Mouse (Mus musculus) stomach, embryonic 16.5 days (tissue): Measurements from ENCODE around the gene Gbf1. TPM values are rescaled to one million over a fixed set of nuclear protein-coding genes. Genes with fewer than 3 reads are reported as not detected.

Experiments
- ATAC-seq: fragments of 200-750 bp; cut with Nextera tagmentation; 2 replicates; pipeline ENCODE4 v1.8.0; 2017; ENCODE audit warnings: moderate number of reproducible peaks, moderate TSS enrichment; ENCODE audit not compliant: insufficient read depth, low FRiP score
- H3K27ac ChIP-seq: fragments of 300-500 bp; sonication (generic); 2 replicates; pipeline ENCODE4 v1.5.1; 2014; ENCODE audit warnings: low read length
- H3K27me3 ChIP-seq: fragments of 300-500 bp; sonication (generic); 2 replicates; pipeline ENCODE4 v1.6.1; 2014; ENCODE audit warnings: low read length, control low read depth, mixed read lengths; ENCODE audit not compliant: control insufficient read depth, insufficient read depth
- H3K36me3 ChIP-seq: fragments of 300-500 bp; sonication (generic); 2 replicates; pipeline ENCODE4 v1.6.1; 2014; ENCODE audit warnings: low read length; ENCODE audit not compliant: control insufficient read depth, insufficient read depth
- H3K4me1 ChIP-seq: fragments of 300-500 bp; sonication (generic); 2 replicates; pipeline ENCODE4 v1.6.1; 2014; ENCODE audit warnings: low read length, control low read depth, mixed read lengths; ENCODE audit not compliant: control insufficient read depth, insufficient read depth
- H3K4me2 ChIP-seq: fragments of 300-500 bp; sonication (generic); 2 replicates; pipeline ENCODE4 v1.6.1; 2014; ENCODE audit warnings: low read depth, low read length, mixed read lengths
- H3K4me3 ChIP-seq: fragments of 300-500 bp; sonication (generic); replicated peaks from 2 replicates; pipeline ENCODE4 v1.5.1; 2014; ENCODE audit warnings: mild to moderate bottlenecking, low read length
- H3K9ac ChIP-seq: fragments of 300-500 bp; sonication (generic); 2 replicates; pipeline ENCODE4 v1.6.1; 2014; ENCODE audit warnings: low read length
- H3K9me3 ChIP-seq: fragments of 300-500 bp; sonication (generic); replicated peaks from 2 replicates; pipeline ENCODE4 v1.6.1; 2016; ENCODE audit warnings: low read length, control low read depth; ENCODE audit not compliant: control insufficient read depth
- WGBS: fragments of 180-500 bp; shearing (Covaris S2); extraction: QIAGEN DNeasy Blood & Tissue Kit; methylation state at CpG from one replicate; pipeline ENCODE4 v1.1.7; 2014; 5-methylcytosine and 5-hydroxymethylcytosine counted together
- polyA plus RNA-seq: library from polyadenylated mRNA; unstranded; fragments of >200 nt; fragmentation: Nextera tagmentation; extraction: Ambion mirVana; gene quantifications from 2 replicates; pipeline ENCODE4 v1.2.1, GENCODE M21; 2015

Gene Gbf1
- polyA plus RNA-seq, 1 experiment from 2014 or later = 40.4 TPM

DNA sequence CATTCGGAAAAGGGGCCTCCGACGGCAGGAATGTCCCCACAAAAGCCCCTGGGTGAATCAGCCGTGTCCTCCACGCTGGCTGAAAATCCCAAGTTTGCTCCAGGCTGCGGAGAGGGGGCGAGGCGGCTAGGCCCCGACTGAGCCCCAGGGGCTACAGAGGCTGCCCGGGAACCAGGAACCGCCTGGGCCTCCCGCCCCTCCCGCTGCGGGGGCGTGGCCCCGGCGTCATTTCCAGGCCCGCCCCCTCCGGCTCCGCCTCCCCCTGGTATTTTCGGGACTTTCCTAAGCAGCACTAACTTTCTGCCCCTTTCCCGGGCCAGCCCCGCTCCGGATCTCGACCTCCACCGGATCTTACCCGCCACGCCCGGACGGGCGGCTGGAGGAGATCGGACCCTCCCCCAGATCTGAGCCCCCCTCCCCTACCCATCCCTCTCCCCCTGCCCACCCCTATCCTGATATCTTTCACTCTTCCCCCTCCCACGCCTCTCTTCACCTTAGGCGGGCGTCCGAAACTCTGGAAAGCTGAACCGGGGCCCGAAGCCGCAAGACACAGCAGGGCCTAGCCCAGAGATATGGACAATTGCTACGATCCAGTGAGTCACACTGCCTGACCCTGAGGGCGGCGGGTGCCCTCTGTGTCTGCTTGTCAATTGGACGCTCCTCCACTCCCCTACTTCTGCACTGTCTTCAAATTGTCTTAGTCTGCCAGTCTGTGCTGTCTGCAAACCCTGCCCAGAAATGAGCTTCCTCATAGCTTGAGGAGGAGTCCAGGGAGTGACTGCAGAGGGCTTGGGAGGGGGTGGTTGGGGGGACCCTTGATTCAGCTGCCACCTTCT, 153.3 kb downstream of the Gbf1 start:
- Histone ChIP-seq H3K9me3 (no peaks in the 10 kb centered on the region), H3K4me1 (peaks cover 18% of the 10 kb centered on the region), H3K4me3 (peak overlapping the region; percentile 81), H3K27ac (peak overlapping the region; percentile 91), H3K36me3 (0 out of 2 replicates have a peak, but pooled peaks cover under 1% of the 10 kb centered on the region), H3K27me3 (no peaks in the 10 kb centered on the region), H3K9ac (peak overlapping the region; percentile 82), H3K4me2 (peak overlapping the region; percentile 95)
- WGBS = under 1% methylated on average over 42 of the region's 43 CpGs
- ATAC-seq = peak; percentile 79

DNA sequence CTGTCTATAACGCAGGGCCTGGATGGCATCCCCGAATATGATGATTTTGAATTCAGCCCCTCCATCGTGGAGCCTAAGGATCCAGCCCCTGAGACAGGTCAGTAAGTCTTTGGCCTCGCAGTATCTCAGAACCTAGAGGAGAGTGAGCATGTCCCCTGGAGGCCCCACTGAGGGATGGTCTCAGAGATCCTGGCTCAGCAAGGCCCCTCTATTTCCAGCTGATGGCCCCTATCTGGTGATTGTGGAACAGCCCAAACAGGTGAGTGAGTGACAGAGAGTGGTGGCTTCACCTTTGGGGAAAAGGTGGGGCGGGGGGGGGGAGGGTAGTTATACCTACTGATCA, 153.9 kb downstream of the Gbf1 start:
- Histone ChIP-seq H3K36me3 (0 out of 2 replicates have a peak, but pooled peaks cover 6% of the 10 kb centered on the region), H3K4me1 (peaks cover 18% of the 10 kb centered on the region), H3K4me3 (peak overlapping the region; percentile 81), H3K9me3 (no peaks in the 10 kb centered on the region), H3K9ac (peak overlapping the region; percentile 82), H3K4me2 (peak overlapping the region; percentile 95), H3K27ac (peak overlapping the region; percentile 91), H3K27me3 (no peaks in the 10 kb centered on the region)
- WGBS = 51% methylated on average over 5 of the region's 5 CpGs
- no peak for ATAC-seq

DNA sequence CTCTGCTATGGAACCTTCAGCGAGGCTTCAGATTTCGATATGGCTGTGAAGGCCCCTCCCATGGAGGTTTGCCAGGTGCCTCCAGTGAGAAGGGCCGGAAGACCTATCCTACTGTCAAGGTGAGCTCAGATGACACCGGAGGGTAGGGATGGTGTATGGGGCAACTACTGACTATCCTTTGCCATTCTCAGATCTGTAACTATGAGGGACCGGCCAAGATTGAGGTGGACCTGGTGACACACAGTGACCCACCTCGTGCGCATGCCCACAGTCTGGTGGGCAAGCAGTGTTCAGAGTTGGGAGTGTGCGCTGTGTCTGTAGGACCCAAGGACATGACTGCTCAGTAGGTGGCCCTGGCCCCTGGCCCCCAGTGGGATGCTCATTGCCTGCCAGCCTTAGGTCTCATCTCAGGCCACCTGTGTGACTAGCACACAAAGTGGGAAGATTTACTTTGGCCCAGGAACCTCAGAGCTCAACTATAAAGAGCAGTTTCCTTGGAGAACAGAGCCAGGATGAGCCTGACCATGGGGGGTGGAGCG, 154.5 kb downstream of the Gbf1 start:
- H3K36me3 ChIP-seq = peaks cover 12% of the 10 kb centered on the region; the same call in 1 of the 2 replicates
- H3K9me3 ChIP-seq = no peaks in the 10 kb centered on the region
- WGBS = 89% methylated on average over 9 of the region's 9 CpGs
- no peak overlapping the region for H3K9ac ChIP-seq
- H3K4me3 ChIP-seq = no peak overlapping the region
- no peak overlapping the region for H3K4me2 ChIP-seq
- H3K27ac ChIP-seq = no peak overlapping the region
- no peak for ATAC-seq
- no peaks in the 10 kb centered on the region for H3K27me3 ChIP-seq
- peaks cover 18% of the 10 kb centered on the region for H3K4me1 ChIP-seq

DNA sequence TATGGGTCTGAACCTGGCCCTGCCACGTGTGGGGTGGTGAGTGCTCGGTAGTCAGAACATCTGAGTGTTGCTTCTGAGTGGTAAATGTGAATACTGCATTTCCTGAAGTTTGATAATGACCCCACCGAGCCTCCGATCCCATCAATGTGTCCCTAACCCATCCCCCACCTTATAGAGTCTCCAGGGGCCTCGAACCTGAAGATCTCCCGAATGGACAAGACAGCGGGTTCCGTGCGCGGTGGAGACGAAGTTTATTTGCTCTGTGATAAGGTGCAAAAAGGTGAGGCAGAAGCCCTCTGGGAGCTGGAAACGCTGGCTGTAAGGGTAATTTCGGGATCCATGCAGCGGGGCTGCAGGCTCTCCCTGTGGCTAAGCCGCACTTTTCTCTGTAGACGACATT, 155.5 kb downstream of the Gbf1 start:
- H3K4me1 ChIP-seq = peaks cover 18% of the 10 kb centered on the region
- no peak overlapping the region for H3K9ac ChIP-seq
- H3K27ac ChIP-seq = no peak overlapping the region
- WGBS = 80% methylated on average over 16 of the region's 16 CpGs
- no peaks in the 10 kb centered on the region for H3K27me3 ChIP-seq
- no peak overlapping the region for H3K4me2 ChIP-seq
- no peak for ATAC-seq
- H3K4me3 ChIP-seq = no peak overlapping the region
- no peaks in the 10 kb centered on the region for H3K9me3 ChIP-seq
- peaks cover 12% of the 10 kb centered on the region; the same call in 1 of the 2 replicates for H3K36me3 ChIP-seq

DNA sequence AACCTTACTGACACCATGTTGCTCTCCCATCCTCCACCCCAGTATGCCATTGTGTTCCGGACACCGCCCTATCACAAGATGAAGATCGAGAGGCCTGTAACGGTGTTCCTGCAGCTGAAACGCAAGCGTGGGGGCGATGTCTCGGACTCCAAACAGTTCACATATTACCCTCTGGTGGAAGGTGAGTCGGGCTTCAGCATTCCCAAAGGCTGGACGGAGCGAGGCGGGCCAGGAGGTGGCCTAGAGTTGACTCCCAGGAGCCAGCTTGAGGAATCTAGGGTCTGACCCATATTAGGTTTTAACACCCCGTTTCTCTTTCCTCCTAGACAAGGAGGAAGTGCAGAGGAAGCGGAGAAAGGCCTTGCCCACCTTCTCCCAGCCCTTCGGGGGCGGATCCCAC, 156.0 kb downstream of the Gbf1 start:
- peak overlapping the region; percentile 80; the same call in 1 of the 2 replicates for H3K4me2 ChIP-seq
- H3K4me3 ChIP-seq = no peak overlapping the region
- peak overlapping the region; percentile 72 for H3K9ac ChIP-seq
- H3K27ac ChIP-seq = no peak overlapping the region
- ATAC-seq = no peak
- 78% methylated on average over 16 of the region's 16 CpGs for WGBS
- H3K9me3 ChIP-seq = no peaks in the 10 kb centered on the region
- peaks cover 12% of the 10 kb centered on the region; the same call in 1 of the 2 replicates for H3K36me3 ChIP-seq
- H3K4me1 ChIP-seq = peaks cover 18% of the 10 kb centered on the region
- H3K27me3 ChIP-seq = no peaks in the 10 kb centered on the region

DNA sequence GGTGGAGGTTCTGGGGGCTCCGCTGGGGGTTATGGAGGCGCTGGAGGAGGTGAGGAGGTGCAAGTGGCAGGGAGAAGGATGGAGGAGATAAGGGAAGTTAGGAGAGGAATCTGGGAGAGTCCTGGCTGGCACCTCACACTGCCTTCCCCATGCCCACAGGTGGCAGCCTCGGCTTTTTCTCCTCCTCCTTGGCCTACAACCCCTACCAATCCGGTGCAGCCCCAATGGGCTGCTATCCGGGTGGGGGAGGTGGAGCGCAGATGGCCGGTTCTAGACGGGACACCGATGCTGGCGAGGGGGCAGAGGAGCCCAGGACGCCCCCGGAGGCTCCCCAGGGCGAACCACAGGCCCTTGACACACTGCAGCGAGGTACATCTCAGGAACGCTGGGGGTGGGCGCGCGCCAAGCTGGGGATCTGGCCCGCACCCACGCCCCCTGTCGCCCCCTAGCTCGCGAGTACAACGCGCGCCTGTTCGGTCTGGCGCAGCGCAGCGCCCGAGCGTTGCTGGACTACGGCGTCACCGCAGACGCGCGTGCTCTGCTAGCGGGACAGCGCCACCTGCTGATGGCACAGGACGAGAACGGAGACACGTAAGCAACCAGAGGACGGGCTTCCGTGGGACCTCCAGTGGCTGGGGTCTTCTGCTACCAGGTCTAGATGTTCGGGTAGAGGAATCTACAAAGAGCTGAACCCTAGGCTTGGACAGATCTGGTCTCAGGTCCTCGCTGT, 156.6 kb downstream of the Gbf1 start:
- 2% methylated on average over 47 of the region's 47 CpGs for WGBS
- peak overlapping the region; percentile 72 for H3K9ac ChIP-seq
- H3K4me3 ChIP-seq = peak overlapping the region; percentile 44
- no peaks in the 10 kb centered on the region for H3K27me3 ChIP-seq
- no peaks in the 10 kb centered on the region for H3K9me3 ChIP-seq
- peak; percentile 19; the same call in 1 of the 2 replicates for ATAC-seq
- H3K27ac ChIP-seq = no peak overlapping the region
- peak overlapping the region; percentile 80 for H3K4me2 ChIP-seq
- peaks cover 12% of the 10 kb centered on the region; the same call in 1 of the 2 replicates for H3K36me3 ChIP-seq
- peaks cover 14% of the 10 kb centered on the region for H3K4me1 ChIP-seq

DNA sequence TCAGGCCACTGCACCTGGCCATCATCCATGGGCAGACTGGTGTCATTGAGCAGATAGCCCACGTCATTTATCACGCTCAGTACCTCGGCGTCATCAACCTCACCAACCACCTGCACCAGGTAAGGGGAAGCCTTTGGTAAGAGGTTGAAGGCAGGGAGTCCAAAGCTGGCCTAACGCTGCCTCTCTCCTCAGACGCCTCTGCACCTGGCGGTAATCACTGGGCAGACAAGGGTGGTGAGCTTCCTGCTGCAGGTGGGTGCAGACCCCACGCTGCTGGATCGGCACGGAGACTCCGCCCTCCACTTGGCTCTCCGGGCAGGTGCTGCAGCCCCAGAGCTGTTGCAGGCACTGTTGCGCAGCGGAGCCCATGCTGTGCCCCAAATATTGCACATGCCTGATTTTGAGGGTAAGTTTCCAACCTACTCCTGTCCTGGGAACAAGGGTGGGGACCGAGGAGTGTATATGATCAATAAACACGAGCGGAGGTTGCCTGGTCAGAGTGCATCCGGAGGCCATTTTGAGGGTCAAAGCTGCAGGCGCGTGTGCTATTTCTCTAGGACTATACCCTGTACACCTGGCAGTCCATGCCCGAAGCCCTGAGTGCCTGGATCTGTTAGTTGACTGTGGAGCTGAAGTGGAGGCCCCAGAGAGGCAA, 157.5 kb downstream of the Gbf1 start:
- no peak for ATAC-seq
- 78% methylated on average over 21 of the region's 21 CpGs for WGBS
- Histone ChIP-seq H3K4me1 (peaks cover 21% of the 10 kb centered on the region), H3K27ac (no peak overlapping the region), H3K9ac (no peak overlapping the region), H3K9me3 (no peaks in the 10 kb centered on the region), H3K4me3 (no peak overlapping the region), H3K36me3 (peaks cover 12% of the 10 kb centered on the region; the same call in 1 of the 2 replicates), H3K4me2 (no peak overlapping the region), H3K27me3 (no peaks in the 10 kb centered on the region)

DNA sequence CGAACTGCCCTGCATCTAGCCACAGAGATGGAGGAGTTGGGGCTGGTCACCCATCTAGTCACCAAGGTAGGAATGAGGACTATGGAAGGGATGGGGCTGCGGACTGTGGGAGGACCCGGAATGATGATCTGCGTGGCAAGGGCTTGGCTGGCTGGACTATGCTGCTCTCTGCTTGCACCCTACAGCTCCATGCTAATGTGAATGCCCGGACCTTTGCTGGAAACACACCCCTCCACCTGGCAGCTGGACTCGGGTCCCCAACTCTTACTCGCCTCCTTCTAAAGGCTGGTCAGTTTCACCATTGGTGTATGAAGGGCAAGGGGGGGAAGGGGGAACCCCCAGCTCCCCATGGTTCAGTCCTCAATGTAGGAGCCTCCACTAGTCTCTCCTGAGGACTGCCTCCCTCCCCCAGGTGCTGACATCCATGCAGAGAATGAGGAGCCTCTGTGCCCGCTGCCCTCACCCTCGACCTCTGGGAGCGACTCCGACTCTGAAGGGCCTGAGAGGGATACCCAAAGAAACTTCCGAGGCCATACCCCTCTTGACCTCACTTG, 158.1 kb downstream of the Gbf1 start:
- Histone ChIP-seq H3K27ac (no peak overlapping the region), H3K9ac (no peak overlapping the region), H3K9me3 (no peaks in the 10 kb centered on the region), H3K4me3 (no peak overlapping the region), H3K4me1 (peaks cover 26% of the 10 kb centered on the region), H3K4me2 (no peak overlapping the region), H3K36me3 (peaks cover 12% of the 10 kb centered on the region; the same call in 1 of the 2 replicates), H3K27me3 (no peaks in the 10 kb centered on the region)
- 88% methylated on average over 12 of the region's 12 CpGs for WGBS
- ATAC-seq = no peak
